Mouse (Mus musculus) kidney, adult 11 months (tissue): ENCODE results near the gene Prss48.

ENCODE experiments used
- DNase-seq: peaks from one replicate; pipeline ENCODE4 v3.0.0; 2022

Gene Prss48

GRCm38 (mm10) chr3:86002423-86002822 is at the start of gene Prss48:
TSS of gene Prss48 (minus strand) at chr3:86002491.
- DNase-seq: no peak

GRCm38 (mm10) chr3:86049041-86049440 is 46.8 kb upstream of the Prss48 start:
- no peak for DNase-seq

GRCm38 (mm10) chr3:86047686-86048408 is 45.6 kb upstream of the Prss48 start:
- DNase-seq: no peak

- DNase-seq: no peak
These were observed 38.3 kb upstream of the Prss48 start for GRCm38 (mm10) chr3:86040286-86041201.

GRCm38 (mm10) chr3:86038648-86039047 is 36.4 kb upstream of the Prss48 start:
- DNase-seq: peak; percentile 28

- DNase-seq: no peak
These were observed 35.7 kb upstream of the Prss48 start for GRCm38 (mm10) chr3:86037926-86038484.

- DNase-seq: no peak
These were observed 31.3 kb upstream of the Prss48 start for GRCm38 (mm10) chr3:86033455-86034090.

GRCm38 (mm10) chr3:86030566-86030965 is 28.3 kb upstream of the Prss48 start:
- DNase-seq: no peak

GRCm38 (mm10) chr3:86028658-86029375 is 26.5 kb upstream of the Prss48 start:
- no peak for DNase-seq

GRCm38 (mm10) chr3:86025341-86026137 is 23.2 kb upstream of the Prss48 start:
- no peak for DNase-seq

- no peak for DNase-seq
These were observed 21.9 kb upstream of the Prss48 start for GRCm38 (mm10) chr3:86024065-86024795.

- no peak for DNase-seq
These were observed 19.4 kb upstream of the Prss48 start for GRCm38 (mm10) chr3:86021651-86022050.

GRCm38 (mm10) chr3:86020921-86021650 is 18.8 kb upstream of the Prss48 start:
- DNase-seq: no peak

- DNase-seq: no peak
These were observed 15.2 kb upstream of the Prss48 start for GRCm38 (mm10) chr3:86017484-86017883.

- no peak for DNase-seq
These were observed 14.7 kb upstream of the Prss48 start for GRCm38 (mm10) chr3:86016965-86017364.

GRCm38 (mm10) chr3:86013837-86014236 is 11.5 kb upstream of the Prss48 start:
- DNase-seq: peak; percentile 24

- DNase-seq: peak; percentile 25
These were observed 9.5 kb upstream of the Prss48 start for GRCm38 (mm10) chr3:86011833-86012232.

- no peak for DNase-seq
These were observed 9.1 kb upstream of the Prss48 start for GRCm38 (mm10) chr3:86011373-86011772.

GRCm38 (mm10) chr3:86010618-86011017 is 8.3 kb upstream of the Prss48 start:
- DNase-seq: no peak

GRCm38 (mm10) chr3:86004751-86005150 is 2.5 kb upstream of the Prss48 start:
- DNase-seq: no peak
